ENCODE assay signal across 10 mouse cellular contexts in the genomic region with DNA sequence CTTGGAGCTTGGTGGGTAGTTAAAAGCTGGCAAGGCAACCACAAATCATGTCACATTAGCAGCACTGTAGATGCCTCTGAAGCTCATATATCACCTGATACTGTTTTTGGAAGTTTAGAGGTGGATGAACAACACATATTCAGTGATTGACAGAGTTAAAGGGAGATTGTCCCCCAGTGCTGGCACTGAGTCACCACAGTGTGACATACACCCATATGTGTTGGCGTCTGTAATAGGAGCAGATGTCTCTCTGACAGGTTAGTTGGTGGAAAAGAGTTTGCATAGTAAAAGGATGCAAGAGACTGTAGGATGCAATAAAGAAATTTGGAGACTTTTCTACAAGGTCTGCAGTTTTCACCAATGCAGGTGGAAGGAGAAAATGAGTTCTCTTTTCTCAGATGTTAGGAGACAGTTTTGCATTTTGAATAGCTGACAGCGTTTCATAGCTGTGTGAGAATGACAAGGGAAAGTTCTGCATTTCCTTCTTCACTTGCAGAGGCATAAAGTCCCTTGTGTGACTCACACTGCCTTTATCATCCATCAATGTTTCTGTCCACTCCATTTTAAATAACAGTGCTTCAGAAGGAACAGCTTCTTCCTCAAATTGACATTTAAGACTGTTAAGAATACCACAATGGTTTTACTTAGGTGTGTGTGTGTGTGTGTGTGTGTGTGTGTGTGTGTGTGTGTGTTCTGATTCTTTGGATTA.
DNase-seq lines count a peak whose midpoint lies in the region; ATAC-seq and TF ChIP-seq lines count a peak whose summit lies in the region.
"Had no signal": no experiment of that assay in that cellular context is flagged by ENCODE, and none has a peak within 500 bp of the region (broad histone marks: within the 10 kb centered on the region; RNA-seq: fewer than 3 reads in every experiment).

No protein-coding gene starts in this region.

- TF ChIP-seq EP300 in CH12.LX (IDR thresholded peaks at IDR 0.05; ENCODE audit: low read length) = no peak

- WGBS in midbrain, embryonic 16.5 days = 80% methylated on average over 2 of the region's 2 CpGs

- H3K4me3 ChIP-seq in CH12.LX (replicated peaks in 1 of 3; ENCODE audit: low read depth in 2 of 3, low read length in 2 of 3, poor library complexity in 1 of 3) = no peak overlapping the region
- no peak overlapping the region for H3K4me3 ChIP-seq in midbrain, embryonic 16.5 days (ENCODE audit: low read depth, low read length)
- H3K4me3 ChIP-seq: embryonic facial prominence, embryonic 13.5 days had no signal

- no peak overlapping the region for H3K9ac ChIP-seq in CH12.LX (ENCODE audit: insufficient read depth, low read depth)
- no peak overlapping the region for H3K9ac ChIP-seq in midbrain, embryonic 16.5 days (ENCODE audit: low read depth, low read length)
- H3K9ac ChIP-seq: embryonic facial prominence, embryonic 13.5 days had no signal

- TF ChIP-seq CTCF in CH12.LX (conservative IDR thresholded peaks at IDR 0.05 in 1 of 2, IDR thresholded peaks at IDR 0.05 in 1 of 2; ENCODE audit: low read depth in 2 of 2, low read length in 2 of 2) = no peak

- TF ChIP-seq POLR2A in CH12.LX (IDR thresholded peaks at IDR 0.05; ENCODE audit: low read depth, low read length) = no peak

- dilution Hi-C loops in CH12.LX (cut with MboI; ENCODE audit: extremely low pct_ligation_motif_present, extremely low pct_unique_long_range_greater_than_20kb, low sequenced_read_pairs) = no loop called here

- in situ Hi-C loops in CH12.LX (cut with MboI; ENCODE audit: low pct_ligation_motif_present, low pct_unique_long_range_greater_than_20kb, low sequenced_read_pairs) = no loop called here

- no peaks in the 10 kb centered on the region for H3K36me3 ChIP-seq in CH12.LX (replicated peaks in 1 of 2; ENCODE audit: control insufficient read depth in 1 of 2, insufficient read depth in 1 of 2, low read length in 1 of 2)
- H3K36me3 ChIP-seq in midbrain, embryonic 16.5 days (ENCODE audit: control insufficient read depth, insufficient read depth, low read length) = no peaks in the 10 kb centered on the region
- H3K36me3 ChIP-seq: embryonic facial prominence, embryonic 13.5 days had no signal

- H3K9me3 ChIP-seq in CH12.LX (replicated peaks; ENCODE audit: low read length) = no peaks in the 10 kb centered on the region
- H3K9me3 ChIP-seq in midbrain, embryonic 16.5 days (replicated peaks; ENCODE audit: control insufficient read depth, low read length, poor library complexity, severe bottlenecking) = no peaks in the 10 kb centered on the region
- H3K9me3 ChIP-seq: embryonic facial prominence, embryonic 13.5 days had no signal

- H3K27me3 ChIP-seq in CH12.LX (replicated peaks) = no peaks in the 10 kb centered on the region
- H3K27me3 ChIP-seq in midbrain, embryonic 16.5 days (ENCODE audit: control insufficient read depth, insufficient read depth, low read depth, low read length) = no peaks in the 10 kb centered on the region
- H3K27me3 ChIP-seq: embryonic facial prominence, embryonic 13.5 days had no signal

- H3K4me1 ChIP-seq in CH12.LX (ENCODE audit: control insufficient read depth in 1 of 2, insufficient read depth in 2 of 2) = 0 out of 4 replicates have a peak, but pooled peaks cover 0 to 5% of the 10 kb centered on the region in 2 experiments
- H3K4me1 ChIP-seq in midbrain, embryonic 16.5 days (ENCODE audit: control insufficient read depth, insufficient read depth, low read length) = no peaks in the 10 kb centered on the region
- H3K4me1 ChIP-seq: embryonic facial prominence, embryonic 13.5 days had no signal

- no peaks in the 10 kb centered on the region for H3K79me2 ChIP-seq in CH12.LX (replicated peaks; ENCODE audit: control insufficient read depth, extremely low read depth, insufficient read depth, poor library complexity, severe bottlenecking)

- no peak overlapping the region for H3K4me2 ChIP-seq in CH12.LX (ENCODE audit: insufficient read depth, low read depth, poor library complexity, severe bottlenecking)
- no peak overlapping the region for H3K4me2 ChIP-seq in midbrain, embryonic 16.5 days (ENCODE audit: low read length)
- H3K4me2 ChIP-seq: embryonic facial prominence, embryonic 13.5 days had no signal

- peak; percentile 81 for DNase-seq in 416B (ENCODE audit: low read depth)
- DNase-seq in CH12.LX (ENCODE audit: extremely low read depth) = peak; percentile 5
- DNase-seq in frontal cortex, postnatal 10 days (ENCODE audit: low spot score in 2 of 2) = peak; percentile 7 to 17
- DNase-seq in left cerebral cortex, adult 8-10 months (ENCODE audit: low spot score in 2 of 2) = peak; percentile 14 to 70
- no peak for DNase-seq in kidney, adult 9 months
- DNase-seq in c-Kit-positive CD71-positive TER-119-positive erythroid progenitor cells, embryonic 14.5 days (ENCODE audit: low spot score) = no peak
- DNase-seq: gastrocnemius, postnatal 14 days; kidney, postnatal 25 days had no signal

- no peak for ATAC-seq in midbrain, embryonic 16.5 days

- no peak for TF ChIP-seq RAD21 in CH12.LX (IDR thresholded peaks at IDR 0.05; ENCODE audit: low read depth, low read length)

- no peak overlapping the region for H3K27ac ChIP-seq in CH12.LX (ENCODE audit: insufficient read depth, low read depth)
- H3K27ac ChIP-seq in midbrain, embryonic 16.5 days (ENCODE audit: low read length) = no peak overlapping the region
- H3K27ac ChIP-seq: embryonic facial prominence, embryonic 13.5 days had no signal

TF ChIP-seq in CH12.LX, 34 proteins besides CTCF, POLR2A, EP300 and RAD21:
- no peak for TF ChIP-seq ELF1 (IDR thresholded peaks at IDR 0.05; ENCODE audit: low read depth, low read length)
- TF ChIP-seq RCOR1 (conservative IDR thresholded peaks at IDR 0.05; ENCODE audit: low read depth, low read length) = no peak
TF ChIP-seq in CH12.LX: peak in this region for 0.

Comparison
In these comparisons a context has a peak if more than half of its experiments do, and no peak if none do; other contexts are left out.
1. DNase-seq: peak in 416B (single experiment), CH12.LX (single experiment), frontal cortex, postnatal 10 days (2 of 2) and left cerebral cortex, adult 8-10 months (2 of 2); none in kidney, adult 9 months (single experiment) and c-Kit-positive CD71-positive TER-119-positive erythroid progenitor cells, embryonic 14.5 days (single experiment).